Mouse (Mus musculus): ENCODE data around the gene Npepps. TPM values are rescaled to one million over a fixed set of nuclear protein-coding genes. Genes with fewer than 3 reads are reported as not detected.
A peak's percentile ranks its signal among the peaks of the same experiment; 100 is the strongest.
"Not testable (repeated sequence)": the region's sequence is repeated elsewhere in the genome, so short reads cannot be mapped to it uniquely, and the experiment has no call there.

Npepps gene
- polyA plus RNA-seq (2015; fragmentation: Nextera tagmentation; extraction: Ambion mirVana) = 18.6 and 21.4 TPM in 2 replicates

- 1% methylated on average over 68 of the region's 83 CpGs for WGBS (ENCODE audit: insufficient replicate concordance)
- Histone ChIP-seq H3K36me3 (replicated peaks) (no peaks in the 10 kb centered on the region), H3K27me3 (no peaks in the 10 kb centered on the region; the same call in 1 of the 2 replicates), H3K9me3 (replicated peaks) (no peaks in the 10 kb centered on the region), H3K9ac (peak within 1 kb of the TSS; percentile 97), H3K4me1 (replicated peaks) (peaks cover 41% of the 10 kb centered on the region), H3K27ac (replicated peaks) (peak within 1 kb of the TSS; percentile 88), H3K4me2 (peak within 1 kb of the TSS; percentile 95), H3K4me3 (replicated peaks) (peak within 1 kb of the TSS; percentile 97)
- peak; percentile 86 for ATAC-seq (ENCODE audit: insufficient read depth)
Observed at GRCm38 (mm10) chr11:97280216-97280861, at the start of gene Npepps. Gene Npepps, minus strand, starts transcription at chr11:97280638.

GRCm38 (mm10) chr11:97328148-97328547 is 47.7 kb upstream of the Npepps start:
- H3K36me3 ChIP-seq (replicated peaks) = peaks cover 68% of the 10 kb centered on the region
- peaks cover 7% of the 10 kb centered on the region; the same call in 1 of the 2 replicates for H3K4me1 ChIP-seq (replicated peaks)
- H3K4me2 ChIP-seq = no peak overlapping the region
- H3K9me3 ChIP-seq (replicated peaks) = no peaks in the 10 kb centered on the region
- H3K27ac ChIP-seq (replicated peaks) = no peak overlapping the region
- no peaks in the 10 kb centered on the region for H3K27me3 ChIP-seq
- no peak overlapping the region for H3K9ac ChIP-seq
- H3K4me3 ChIP-seq (replicated peaks) = no peak overlapping the region
- no peak for ATAC-seq (ENCODE audit: insufficient read depth)
- 21% methylated on average over 9 of the region's 9 CpGs for WGBS (ENCODE audit: insufficient replicate concordance)

- no peak overlapping the region for H3K9ac ChIP-seq
- ATAC-seq (ENCODE audit: insufficient read depth) = no peak
- H3K36me3 ChIP-seq (replicated peaks) = peaks cover 76% of the 10 kb centered on the region
Observed at GRCm38 (mm10) chr11:97325224-97325623, 44.8 kb upstream of the Npepps start.

GRCm38 (mm10) chr11:97321894-97322600 is 41.6 kb upstream of the Npepps start:
- peaks cover 47% of the 10 kb centered on the region for H3K36me3 ChIP-seq (replicated peaks)
- H3K27me3 ChIP-seq; H3K27ac ChIP-seq (replicated peaks); H3K4me1 ChIP-seq (replicated peaks); H3K4me2 ChIP-seq; H3K9me3 ChIP-seq (replicated peaks); H3K9ac ChIP-seq; ATAC-seq (ENCODE audit: insufficient read depth); H3K4me3 ChIP-seq (replicated peaks): not testable (repeated sequence)
- WGBS (ENCODE audit: insufficient replicate concordance) = 79% methylated on average over 8 of the region's 8 CpGs

More at GRCm38 (mm10) chr11:97325224-97325623, 44.8 kb upstream of the Npepps start:
- WGBS (ENCODE audit: insufficient replicate concordance) = 53% methylated on average over 1 of the region's 1 CpGs
- no peak overlapping the region for H3K4me2 ChIP-seq
- no peaks in the 10 kb centered on the region for H3K4me1 ChIP-seq (replicated peaks)
- H3K27ac ChIP-seq (replicated peaks) = no peak overlapping the region
- H3K4me3 ChIP-seq (replicated peaks) = no peak overlapping the region
- H3K9me3 ChIP-seq (replicated peaks) = no peaks in the 10 kb centered on the region
- no peaks in the 10 kb centered on the region for H3K27me3 ChIP-seq

GRCm38 (mm10) chr11:97321197-97321596 is 40.8 kb upstream of the Npepps start:
- WGBS (ENCODE audit: insufficient replicate concordance) = 81% methylated on average over 8 of the region's 8 CpGs
- Histone ChIP-seq H3K4me3 (replicated peaks) (no peak overlapping the region), H3K27me3 (no peaks in the 10 kb centered on the region), H3K36me3 (replicated peaks) (peaks cover 39% of the 10 kb centered on the region), H3K9ac (no peak overlapping the region), H3K9me3 (replicated peaks) (no peaks in the 10 kb centered on the region), H3K4me2 (no peak overlapping the region), H3K27ac (replicated peaks) (no peak overlapping the region), H3K4me1 (replicated peaks) (peaks cover 8% of the 10 kb centered on the region; the same call in 1 of the 2 replicates)
- ATAC-seq (ENCODE audit: insufficient read depth) = no peak

GRCm38 (mm10) chr11:97315504-97316503 is 35.4 kb upstream of the Npepps start, which contains the start of gene Mrpl45:
Gene Mrpl45, plus strand, starts transcription at chr11:97315716.
- peak within 1 kb of the TSS; percentile 70 for H3K4me2 ChIP-seq
- H3K36me3 ChIP-seq (replicated peaks) = 0 out of 2 replicates have a peak, but pooled peaks cover 4% of the 10 kb centered on the region
- H3K27ac ChIP-seq (replicated peaks) = peak within 1 kb of the TSS; percentile 58
- peak; percentile 93 for ATAC-seq (ENCODE audit: insufficient read depth)
- under 1% methylated on average over 50 of the region's 50 CpGs for WGBS (ENCODE audit: insufficient replicate concordance)
- H3K4me1 ChIP-seq (replicated peaks) = peaks cover 19% of the 10 kb centered on the region
- H3K4me3 ChIP-seq (replicated peaks) = peak within 1 kb of the TSS; percentile 75
- no peaks in the 10 kb centered on the region for H3K9me3 ChIP-seq (replicated peaks)
- H3K9ac ChIP-seq = peak within 1 kb of the TSS; percentile 69
- H3K27me3 ChIP-seq = peaks cover 17% of the 10 kb centered on the region

GRCm38 (mm10) chr11:97314751-97315503 is 34.5 kb upstream of the Npepps start:
- WGBS (ENCODE audit: insufficient replicate concordance) = 38% methylated on average over 8 of the region's 8 CpGs
- Histone ChIP-seq H3K27me3 (peaks cover 26% of the 10 kb centered on the region), H3K4me2 (peak overlapping the region; percentile 70), H3K27ac (replicated peaks) (peak overlapping the region; percentile 58), H3K9me3 (replicated peaks) (no peaks in the 10 kb centered on the region), H3K4me3 (replicated peaks) (peak overlapping the region; percentile 75), H3K4me1 (replicated peaks) (peaks cover 28% of the 10 kb centered on the region), H3K9ac (no peak overlapping the region; the same call in 1 of the 2 replicates), H3K36me3 (replicated peaks) (no peaks in the 10 kb centered on the region)
- ATAC-seq (ENCODE audit: insufficient read depth) = no peak

- H3K4me2 ChIP-seq = no peak overlapping the region
- H3K4me1 ChIP-seq (replicated peaks) = peaks cover 35% of the 10 kb centered on the region
- no peaks in the 10 kb centered on the region for H3K36me3 ChIP-seq (replicated peaks)
- no peak for ATAC-seq (ENCODE audit: insufficient read depth)
- no peak overlapping the region for H3K4me3 ChIP-seq (replicated peaks)
- H3K27ac ChIP-seq (replicated peaks) = no peak overlapping the region
- no peak overlapping the region for H3K9ac ChIP-seq
- H3K27me3 ChIP-seq = peaks cover 34% of the 10 kb centered on the region
- 72% methylated on average over 3 of the region's 3 CpGs for WGBS (ENCODE audit: insufficient replicate concordance)
- H3K9me3 ChIP-seq (replicated peaks) = no peaks in the 10 kb centered on the region
Observed at GRCm38 (mm10) chr11:97314110-97314509, 33.7 kb upstream of the Npepps start.

- H3K9me3 ChIP-seq (replicated peaks); H3K9ac ChIP-seq; ATAC-seq (ENCODE audit: insufficient read depth); H3K36me3 ChIP-seq (replicated peaks); H3K27ac ChIP-seq (replicated peaks); H3K4me3 ChIP-seq (replicated peaks); H3K4me2 ChIP-seq: not testable (repeated sequence)
- H3K27me3 ChIP-seq = peaks cover 34% of the 10 kb centered on the region
- H3K4me1 ChIP-seq (replicated peaks) = peaks cover 35% of the 10 kb centered on the region
- 35% methylated on average over 1 of the region's 1 CpGs for WGBS (ENCODE audit: insufficient replicate concordance)
Observed at GRCm38 (mm10) chr11:97312871-97313270, 32.4 kb upstream of the Npepps start.
